Mouse (Mus musculus) mouse embryonic stem cell (cell line): ENCODE measurements at regions not wholly inside any gene's neighbourhood (a gene's known extent, or its start where the extent isn't known, plus 50 kb on each side); places are given as distances from the start of the nearest gene placed in this dataset.

Source experiments
- in situ Hi-C, 2 experiments: fragments of 300-500 bp; cut with MboI; formaldehyde crosslinking; loops; 1 replicate in 1 of 2; 3 replicates in 1 of 2; pipeline ENCODE4 v1.14.3; 2019 to 2020; ENCODE audit warnings: low sequenced_read_pairs in 2 of 2, low pct_unique_long_range_greater_than_20kb in 1 of 2, mixed read lengths in 1 of 2; ENCODE audit not compliant: unreplicated experiment in 1 of 2

- in situ Hi-C loops: no loop called here
These were observed 139.2 kb upstream of the Cep126 start for GRCm38 (mm10) chr9:8273253-8273652.

DNA sequence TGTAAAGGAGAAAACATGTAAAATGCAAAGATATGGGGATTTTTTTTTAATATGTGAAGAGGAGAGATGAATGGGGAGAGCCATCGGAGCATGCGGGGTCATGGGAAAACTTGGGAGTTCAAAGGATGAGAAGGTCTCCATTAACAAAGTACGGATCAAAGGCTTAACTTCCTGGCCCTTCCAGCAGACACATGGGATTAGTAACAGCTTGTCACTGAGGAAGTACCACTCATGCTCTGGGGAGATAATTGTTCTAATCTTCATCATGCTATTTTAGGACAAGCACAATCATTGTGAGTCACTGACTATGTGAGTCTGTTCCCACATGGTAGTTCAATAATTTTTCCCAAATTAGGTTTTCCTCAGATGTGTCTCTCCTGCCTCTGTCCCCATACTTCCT, 115.4 kb upstream of the Cep126 start:
- in situ Hi-C loops: loop anchor here in 1 of 2 experiments (25.0 kb wide), 1 partner anchor 338 kb away; no protein-coding TSS in a partner anchor

DNA sequence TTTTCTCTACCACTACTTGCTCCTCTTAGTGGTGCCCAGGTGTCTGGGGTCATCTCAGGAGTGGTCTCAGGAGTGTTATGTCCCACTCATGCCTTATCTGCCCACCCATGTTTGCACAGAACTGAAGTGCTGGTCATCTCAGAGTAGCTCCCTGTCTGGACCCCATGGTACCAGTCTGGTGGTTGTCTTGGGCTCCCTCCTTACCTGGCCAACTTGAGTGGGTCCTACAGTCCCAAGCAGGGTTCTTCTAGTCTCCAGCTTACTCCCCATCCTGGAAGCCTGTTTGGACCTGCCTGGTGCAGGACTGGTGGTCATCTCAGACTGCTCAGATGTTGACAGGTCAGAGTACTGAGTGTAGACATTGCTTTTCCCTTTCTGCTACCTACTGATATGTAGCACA, 94.0 kb upstream of the Cep126 start:
- in situ Hi-C loops: loop anchor here (10.0 to 25.0 kb wide), 2 partner anchors 359 to 367 kb away; no protein-coding TSS in a partner anchor

DNA sequence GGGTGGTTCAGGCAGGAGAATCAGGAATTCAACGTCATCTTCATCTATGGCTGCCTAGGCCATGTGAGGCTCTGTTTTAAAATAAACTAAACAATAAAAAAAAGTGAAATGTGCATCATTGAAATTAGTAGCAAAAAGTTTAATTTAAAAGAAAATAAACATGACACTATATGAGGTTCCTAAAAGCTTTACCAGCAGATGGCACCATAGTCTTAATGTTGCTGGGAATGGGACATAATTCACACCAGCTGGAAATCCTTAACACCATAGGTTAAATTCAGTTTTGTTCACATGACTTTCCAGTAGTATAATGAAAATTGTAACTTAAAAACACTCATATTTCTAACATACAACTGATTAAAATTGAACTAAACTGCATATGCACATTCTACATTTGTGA, 92.3 kb upstream of the Cep126 start:
- in situ Hi-C loops: loop anchor here (10.0 to 25.0 kb wide), 2 partner anchors 361 to 368 kb away; no protein-coding TSS in a partner anchor

DNA sequence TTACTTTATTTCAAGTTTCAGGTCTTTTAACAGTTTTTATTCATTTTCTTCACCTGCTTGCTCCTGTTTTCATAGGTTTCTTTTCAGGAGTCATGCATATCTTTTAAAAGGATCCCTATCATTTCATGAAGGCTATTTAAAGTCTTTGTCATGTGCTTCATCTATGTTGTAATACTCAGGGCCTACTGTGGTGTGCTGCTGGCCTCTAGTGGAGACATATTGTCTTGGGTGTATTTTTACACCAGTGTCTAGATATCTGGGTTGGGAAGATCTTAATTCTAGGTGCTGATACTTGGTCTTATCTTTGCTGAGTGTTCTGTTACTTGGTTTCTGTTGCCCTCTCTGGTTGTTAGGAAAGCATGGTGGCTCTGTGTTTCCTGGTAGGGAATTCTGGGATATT, 74.8 kb upstream of the Cep126 start:
- in situ Hi-C loops: loop anchor here (10.0 to 25.0 kb wide), 3 partner anchors 134 to 304 kb away; no protein-coding TSS in a partner anchor

GRCm38 (mm10) chr9:8185433-8185832, 51.3 kb upstream of the Cep126 start:
- in situ Hi-C loops: no loop called here
